Mouse (Mus musculus) ES-E14 (cell line): ENCODE results near the gene Adar.

ENCODE experiments used
- HCFC1 ChIP-seq: IDR thresholded peaks from 2 replicates; pipeline ENCODE4 v1.6.1; 2012; ENCODE audit warnings: low read length, inconsistent platforms, borderline replicate concordance; ENCODE audit not compliant: insufficient read depth
- MAFK ChIP-seq: IDR thresholded peaks from 2 replicates; pipeline ENCODE4 v1.6.1; 2014; ENCODE audit warnings: mild to moderate bottlenecking, low read depth, low read length, inconsistent platforms; ENCODE audit not compliant: insufficient read depth
- ZNF384 ChIP-seq: IDR thresholded peaks from 2 replicates; pipeline ENCODE4 v1.6.1; 2012; ENCODE audit warnings: low read depth, low read length, inconsistent platforms

DNA sequence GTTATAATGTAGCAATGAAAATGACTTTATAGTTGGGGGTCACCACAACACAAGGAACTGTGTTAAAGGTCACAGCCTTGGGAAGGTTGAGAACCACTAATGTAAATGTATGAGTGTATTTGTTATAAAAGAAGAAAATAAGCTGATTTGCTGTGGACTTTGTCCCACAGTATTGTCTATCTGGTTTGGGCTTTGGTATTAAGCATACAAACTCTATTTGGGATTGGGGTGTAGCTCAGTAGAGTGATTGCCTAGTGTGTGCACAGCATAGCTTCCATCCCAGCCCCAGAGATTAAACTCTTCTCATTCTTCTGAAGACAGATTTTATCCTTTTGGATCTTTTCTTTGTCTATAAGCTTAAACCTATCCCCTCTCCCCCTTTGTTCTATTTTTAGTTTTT is 7.2 kb downstream of the Adar start:
- TF ChIP-seq MAFK (no peak), HCFC1 (no peak), ZNF384 (no peak)
